In the genomic region with DNA sequence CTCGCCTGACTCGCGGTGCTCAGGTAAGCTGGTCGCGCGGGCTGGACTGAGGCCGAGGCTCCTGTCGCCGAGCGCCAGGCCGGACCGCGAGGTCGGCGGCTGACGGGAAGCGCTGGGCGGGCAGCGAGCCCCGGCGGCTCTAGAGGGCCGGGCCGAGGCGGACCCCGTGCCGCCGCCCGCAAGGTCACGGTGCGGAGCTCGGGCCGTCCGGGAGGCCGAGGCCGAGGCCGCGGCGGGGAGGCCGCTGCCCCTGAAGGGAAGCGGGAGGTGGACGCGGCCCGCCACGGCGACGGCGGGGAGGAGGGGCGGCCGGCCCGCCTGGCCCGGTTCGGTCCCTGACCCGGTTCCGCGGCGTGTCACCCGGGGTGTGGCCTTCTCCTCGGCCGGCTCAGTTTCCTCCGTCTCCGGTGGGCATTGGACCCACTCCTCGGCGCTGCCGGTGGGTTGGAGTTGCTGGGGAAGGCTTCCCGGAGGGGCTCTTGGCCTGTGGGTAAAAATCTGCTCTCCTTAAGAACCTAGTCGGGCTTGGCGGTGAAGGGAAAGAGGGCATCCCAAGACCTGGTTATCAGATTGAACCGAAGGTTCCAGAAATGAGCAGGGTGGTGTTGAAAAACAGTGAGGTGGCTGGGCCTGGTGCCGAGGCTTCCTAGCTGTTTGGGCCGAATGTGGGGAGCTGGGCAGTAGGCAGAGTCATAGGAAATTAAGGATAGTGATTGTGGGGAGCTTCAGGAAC, we compare ENCODE assay signal across 8 mouse cellular contexts. TPM values are rescaled to one million over a fixed set of nuclear protein-coding genes. Genes with fewer than 3 reads are reported as not detected.
DNase-seq lines count a peak whose midpoint lies in the region; ATAC-seq and TF ChIP-seq lines count a peak whose summit lies in the region.

No protein-coding gene starts in this region.

- H3K36me3 ChIP-seq in kidney, adult 2 months (ENCODE audit: control insufficient read depth, insufficient read depth, low read length) = no peaks in the 10 kb centered on the region
- H3K36me3 ChIP-seq in embryonic facial prominence, embryonic 14.5 days (ENCODE audit: control insufficient read depth, insufficient read depth, low read length) = no peaks in the 10 kb centered on the region
- peaks cover 4% of the 10 kb centered on the region; the same call in 1 of the 2 replicates for H3K36me3 ChIP-seq in limb, embryonic 15.5 days

- peak overlapping the region; percentile 72 for H3K4me3 ChIP-seq in kidney, adult 2 months (ENCODE audit: insufficient read depth, low read depth, low read length)
- H3K4me3 ChIP-seq in embryonic facial prominence, embryonic 14.5 days (ENCODE audit: low read depth, low read length) = peak overlapping the region; percentile 98
- peak overlapping the region; percentile 96 for H3K4me3 ChIP-seq in limb, embryonic 15.5 days

- peak overlapping the region; percentile 95 for H3K9ac ChIP-seq in embryonic facial prominence, embryonic 14.5 days (ENCODE audit: low read depth, low read length)
- peak overlapping the region; percentile 93 for H3K9ac ChIP-seq in limb, embryonic 15.5 days

- H3K4me1 ChIP-seq in kidney, adult 2 months (ENCODE audit: control insufficient read depth, insufficient read depth, low read length) = peaks cover 11% of the 10 kb centered on the region
- H3K4me1 ChIP-seq in embryonic facial prominence, embryonic 14.5 days (ENCODE audit: control insufficient read depth, insufficient read depth, low read length) = peaks cover 15% of the 10 kb centered on the region
- H3K4me1 ChIP-seq in limb, embryonic 15.5 days = peaks cover 23% of the 10 kb centered on the region

- no peaks in the 10 kb centered on the region for H3K27me3 ChIP-seq in kidney, adult 2 months (replicated peaks; ENCODE audit: control insufficient read depth, insufficient read depth, low read length)
- no peaks in the 10 kb centered on the region for H3K27me3 ChIP-seq in embryonic facial prominence, embryonic 14.5 days (replicated peaks; ENCODE audit: control insufficient read depth, insufficient read depth, low read length)
- H3K27me3 ChIP-seq in limb, embryonic 15.5 days = no peaks in the 10 kb centered on the region

- H3K9me3 ChIP-seq in embryonic facial prominence, embryonic 14.5 days (ENCODE audit: control insufficient read depth, low read length) = no peaks in the 10 kb centered on the region
- H3K9me3 ChIP-seq in limb, embryonic 15.5 days = no peaks in the 10 kb centered on the region

- H3K27ac ChIP-seq in kidney, adult 2 months (ENCODE audit: insufficient read depth, low read depth, low read length) = peak overlapping the region; percentile 28
- peak overlapping the region; percentile 89 for H3K27ac ChIP-seq in embryonic facial prominence, embryonic 14.5 days (replicated peaks; ENCODE audit: low read depth, low read length)
- H3K27ac ChIP-seq in limb, embryonic 15.5 days = peak overlapping the region; percentile 91

- WGBS in kidney, adult 2 months = under 1% methylated on average over 66 of the region's 70 CpGs
- under 1% methylated on average over 19 of the region's 70 CpGs for WGBS in embryonic facial prominence, embryonic 14.5 days
- under 1% methylated on average over 68 of the region's 70 CpGs for WGBS in limb, embryonic 15.5 days

- peak overlapping the region; percentile 58 for H3K4me2 ChIP-seq in embryonic facial prominence, embryonic 14.5 days (ENCODE audit: low read depth, low read length)
- H3K4me2 ChIP-seq in limb, embryonic 15.5 days = peak overlapping the region; percentile 70

- no peak for TF ChIP-seq POLR2A in kidney, adult 2 months (IDR thresholded peaks at IDR 0.05; ENCODE audit: low read depth, low read length)

- intact Hi-C loops in heart, postnatal 10 days (cut with DNase I) = loop anchor here (2.0 kb wide), 1 partner anchor 48 kb away; the partner anchor contains the start of gene Scly

- peak; percentile 23 for ATAC-seq in embryonic facial prominence, embryonic 14.5 days (ENCODE audit: low read depth)
- peak; percentile 21; the same call in 1 of the 2 replicates for ATAC-seq in limb, embryonic 15.5 days (ENCODE audit: insufficient number of reproducible peaks, low FRiP score, low TSS enrichment, low read depth)

- DNase-seq in kidney, adult 2 months = peak; percentile 28
- no peak for DNase-seq in kidney, adult 18-20 months
- DNase-seq in adrenal gland, adult 18-20 months (ENCODE audit: low spot score in 2 of 2) = peak; percentile 53 to 59
- DNase-seq in embryonic facial prominence, embryonic 14.5 days (ENCODE audit: low spot score) = no peak
- DNase-seq in heart, postnatal 10 days = peak; percentile 33 to 53
- peak; percentile 28 for DNase-seq in neural tube, embryonic 10.5 days (ENCODE audit: extremely low spot score, low spot score)
- peak; percentile 33 to 54 for DNase-seq in thymus, postnatal 36 days

- no peak for TF ChIP-seq CTCF in kidney, adult 2 months (conservative IDR thresholded peaks at IDR 0.05; ENCODE audit: insufficient read depth, insufficient read length, low read depth, low read length)

RNA-seq across cellular contexts. Expression of gene Ube2f, which starts 0.5 kb away (rescaled TPM):
- polyA plus RNA-seq in kidney, adult 2 months (2012; rRNA removed) = 37.2 and 38.5 TPM in 2 replicates
- total RNA-seq in adrenal gland, adult 18-20 months (2021) = 100 to 1,000 TPM in 1 of 2 experiments, 10 to 100 TPM in 1; 92.7 to 117 TPM
- 70.2 and 78.7 TPM in 2 replicates for polyA plus RNA-seq in embryonic facial prominence, embryonic 14.5 days (2014; fragmentation: Nextera tagmentation; extraction: Ambion mirVana)
- 10 to 100 TPM; 54.8 to 60.2 TPM for total RNA-seq in heart, postnatal 10 days (2021)
- 64.1 and 64.4 TPM in 2 replicates for polyA plus RNA-seq in limb, embryonic 15.5 days (2015; fragmentation: Nextera tagmentation; extraction: Ambion mirVana)

RNA-seq across cellular contexts. Expression of gene Scly, which starts 47.6 kb away (rescaled TPM):
- polyA plus RNA-seq in kidney, adult 2 months (2012; rRNA removed) = 113 and 125 TPM in 2 replicates
- total RNA-seq in adrenal gland, adult 18-20 months (2021) = 10 to 100 TPM; 25.7 to 37.2 TPM
- 9.6 and 10.0 TPM in 2 replicates for polyA plus RNA-seq in embryonic facial prominence, embryonic 14.5 days (2014; fragmentation: Nextera tagmentation; extraction: Ambion mirVana)
- 10 to 100 TPM; 13.7 TPM for total RNA-seq in heart, postnatal 10 days (2021)
- polyA plus RNA-seq in limb, embryonic 15.5 days (2015; fragmentation: Nextera tagmentation; extraction: Ambion mirVana) = 12.7 and 14.8 TPM in 2 replicates

Comparison
In these comparisons a context has a peak if more than half of its experiments do, and no peak if none do; other contexts are left out.
1. DNase-seq: peak in kidney, adult 2 months (single experiment), adrenal gland, adult 18-20 months (2 of 2), heart, postnatal 10 days (2 of 2), neural tube, embryonic 10.5 days (single experiment) and thymus, postnatal 36 days (2 of 2); none in kidney, adult 18-20 months (single experiment) and embryonic facial prominence, embryonic 14.5 days (single experiment).
2. H3K27ac ChIP-seq: peak in every context shown above with its lines; median percentile 91 in limb, embryonic 15.5 days; 89 in embryonic facial prominence, embryonic 14.5 days; 28 in kidney, adult 2 months.
3. Peak in every context shown above with its lines, with median percentiles within 50 percentile points of each other: H3K4me3 ChIP-seq.